Mouse (Mus musculus) neural tube, embryonic 14.5 days (tissue): ENCODE results near the gene Necap2. TPM values are rescaled to one million over a fixed set of nuclear protein-coding genes. Genes with fewer than 3 reads are reported as not detected.

Source experiments
- ATAC-seq: fragments of 200-750 bp; cut with Nextera tagmentation; 2 replicates; pipeline ENCODE4 v1.8.0; 2017; ENCODE audit warnings: low read depth, mild to moderate bottlenecking, moderate TSS enrichment, moderate library complexity
- H3K27ac ChIP-seq: fragments of 300-500 bp; sonication (generic); 2 replicates; pipeline ENCODE4 v1.5.1; 2014; ENCODE audit warnings: low read depth, mild to moderate bottlenecking, control low read depth, low read length, moderate library complexity, mixed read lengths
- H3K27me3 ChIP-seq: fragments of 300-500 bp; sonication (generic); 2 replicates; pipeline ENCODE4 v1.6.1; 2014; ENCODE audit warnings: low read length; ENCODE audit not compliant: control insufficient read depth, insufficient read depth
- H3K36me3 ChIP-seq: fragments of 300-500 bp; sonication (generic); 2 replicates; pipeline ENCODE4 v1.6.1; 2014; ENCODE audit warnings: low read length, mixed read lengths; ENCODE audit not compliant: control insufficient read depth, insufficient read depth
- H3K4me1 ChIP-seq: fragments of 300-500 bp; sonication (generic); 2 replicates; pipeline ENCODE4 v1.6.1; 2014; ENCODE audit warnings: low read length; ENCODE audit not compliant: control insufficient read depth, insufficient read depth
- H3K4me2 ChIP-seq: fragments of 300-500 bp; sonication (generic); 2 replicates; pipeline ENCODE4 v1.6.1; 2014; ENCODE audit warnings: mild to moderate bottlenecking, low read depth, low read length, control low read depth
- H3K4me3 ChIP-seq: fragments of 300-500 bp; sonication (generic); 2 replicates; pipeline ENCODE4 v1.5.1; 2014; ENCODE audit warnings: low read depth, low read length, control low read depth, mixed read lengths
- H3K9ac ChIP-seq: fragments of 300-500 bp; sonication (generic); replicated peaks from 2 replicates; pipeline ENCODE4 v1.6.1; 2014; ENCODE audit warnings: low read depth, mild to moderate bottlenecking, control low read depth, low read length, mixed read lengths
- H3K9me3 ChIP-seq: fragments of 300-500 bp; sonication (generic); 2 replicates; pipeline ENCODE4 v1.6.1; 2016; ENCODE audit warnings: low read length; ENCODE audit not compliant: control insufficient read depth
- WGBS: fragments of 180-500 bp; shearing (Covaris S2); extraction: QIAGEN DNeasy Blood & Tissue Kit; methylation state at CpG from one replicate; pipeline ENCODE4 v1.1.7; 2014; 5-methylcytosine and 5-hydroxymethylcytosine counted together
- polyA plus RNA-seq: library from polyadenylated mRNA; unstranded; fragments of >200 nt; fragmentation: Nextera tagmentation; extraction: Ambion mirVana; gene quantifications from 2 replicates; pipeline ENCODE4 v1.2.1, GENCODE M21; 2014

Gene Necap2
- polyA plus RNA-seq: 37.0 and 49.9 TPM in 2 replicates

- peak within 1 kb of the TSS; percentile 89 for H3K9ac ChIP-seq
- peaks cover 10% of the 10 kb centered on the region for H3K4me1 ChIP-seq
- H3K4me2 ChIP-seq: peak within 1 kb of the TSS; percentile 97
- no peaks in the 10 kb centered on the region for H3K9me3 ChIP-seq
- H3K4me3 ChIP-seq: peak within 1 kb of the TSS; percentile 98
- H3K27me3 ChIP-seq: no peaks in the 10 kb centered on the region
- no peaks in the 10 kb centered on the region for H3K36me3 ChIP-seq
- WGBS: under 1% methylated on average over 67 of the region's 67 CpGs
- H3K27ac ChIP-seq: peak within 1 kb of the TSS; percentile 70
- ATAC-seq: peak; percentile 95
Observed at GRCm38 (mm10) chr4:141077681-141078509, at the start of gene Necap2. Gene Necap2, minus strand, starts transcription at chr4:141078357.

GRCm38 (mm10) chr4:141123065-141123464 lies 44.9 kb upstream of the Necap2 start:
- Histone ChIP-seq H3K4me3 (no peak overlapping the region), H3K36me3 (0 out of 2 replicates have a peak, but pooled peaks cover 4% of the 10 kb centered on the region), H3K9me3 (no peaks in the 10 kb centered on the region), H3K27me3 (no peaks in the 10 kb centered on the region), H3K4me1 (peaks cover 6% of the 10 kb centered on the region; the same call in 1 of the 2 replicates), H3K9ac (no peak overlapping the region), H3K4me2 (no peak overlapping the region), H3K27ac (no peak overlapping the region)
- ATAC-seq: no peak
- 35% methylated on average over 1 of the region's 1 CpGs for WGBS

- Histone ChIP-seq H3K9ac (no peak overlapping the region), H3K27ac (no peak overlapping the region), H3K9me3 (no peaks in the 10 kb centered on the region), H3K36me3 (0 out of 2 replicates have a peak, but pooled peaks cover 8% of the 10 kb centered on the region), H3K4me1 (peaks cover 6% of the 10 kb centered on the region; the same call in 1 of the 2 replicates), H3K27me3 (no peaks in the 10 kb centered on the region), H3K4me2 (no peak overlapping the region), H3K4me3 (no peak overlapping the region)
- ATAC-seq: no peak
- 89% methylated on average over 7 of the region's 7 CpGs for WGBS
Observed at GRCm38 (mm10) chr4:141122663-141123062, 44.5 kb upstream of the Necap2 start.

- ATAC-seq: peak; percentile 78
- Histone ChIP-seq H3K4me2 (no peak overlapping the region), H3K27ac (no peak overlapping the region), H3K4me1 (peaks cover 6% of the 10 kb centered on the region; the same call in 1 of the 2 replicates), H3K9me3 (no peaks in the 10 kb centered on the region), H3K36me3 (peaks cover 20% of the 10 kb centered on the region), H3K9ac (no peak overlapping the region), H3K27me3 (no peaks in the 10 kb centered on the region), H3K4me3 (no peak overlapping the region)
- WGBS: 22% methylated on average over 11 of the region's 11 CpGs
Observed at GRCm38 (mm10) chr4:141120700-141121099, 42.5 kb upstream of the Necap2 start.

- Histone ChIP-seq H3K36me3 (peaks cover 31% of the 10 kb centered on the region), H3K4me2 (no peak overlapping the region), H3K4me1 (peaks cover 6% of the 10 kb centered on the region; the same call in 1 of the 2 replicates), H3K27me3 (no peaks in the 10 kb centered on the region), H3K9ac (no peak overlapping the region), H3K9me3 (no peaks in the 10 kb centered on the region), H3K4me3 (no peak overlapping the region), H3K27ac (no peak overlapping the region)
- 73% methylated on average over 4 of the region's 4 CpGs for WGBS
- no peak for ATAC-seq
Observed at GRCm38 (mm10) chr4:141118691-141119090, 40.5 kb upstream of the Necap2 start.

GRCm38 (mm10) chr4:141115398-141115797 lies 37.2 kb upstream of the Necap2 start:
- H3K36me3 ChIP-seq: peaks cover 39% of the 10 kb centered on the region
- WGBS: 94% methylated on average over 8 of the region's 8 CpGs
- no peak overlapping the region for H3K4me3 ChIP-seq
- H3K27ac ChIP-seq: no peak overlapping the region
- H3K4me2 ChIP-seq: no peak overlapping the region
- no peaks in the 10 kb centered on the region for H3K27me3 ChIP-seq
- no peak overlapping the region for H3K9ac ChIP-seq
- no peaks in the 10 kb centered on the region; the same call in 1 of the 2 replicates for H3K4me1 ChIP-seq
- ATAC-seq: no peak
- H3K9me3 ChIP-seq: no peaks in the 10 kb centered on the region

- Histone ChIP-seq H3K4me3 (no peak overlapping the region), H3K36me3 (peaks cover 39% of the 10 kb centered on the region), H3K4me1 (no peaks in the 10 kb centered on the region), H3K27ac (no peak overlapping the region; the same call in 1 of the 2 replicates), H3K9me3 (no peaks in the 10 kb centered on the region), H3K27me3 (no peaks in the 10 kb centered on the region), H3K9ac (no peak overlapping the region), H3K4me2 (no peak overlapping the region)
- 84% methylated on average over 6 of the region's 6 CpGs for WGBS
- ATAC-seq: no peak
Observed at GRCm38 (mm10) chr4:141114521-141114981, 36.4 kb upstream of the Necap2 start.

GRCm38 (mm10) chr4:141113831-141114230 lies 35.7 kb upstream of the Necap2 start:
- no peak overlapping the region for H3K4me3 ChIP-seq
- no peaks in the 10 kb centered on the region for H3K27me3 ChIP-seq
- H3K9me3 ChIP-seq: no peaks in the 10 kb centered on the region
- H3K36me3 ChIP-seq: peaks cover 39% of the 10 kb centered on the region
- no peaks in the 10 kb centered on the region for H3K4me1 ChIP-seq
- no peak overlapping the region for H3K27ac ChIP-seq
- no peak overlapping the region for H3K4me2 ChIP-seq
- WGBS: 81% methylated on average over 7 of the region's 7 CpGs
- ATAC-seq: no peak
- no peak overlapping the region for H3K9ac ChIP-seq

GRCm38 (mm10) chr4:141108196-141108732 lies 30.1 kb upstream of the Necap2 start:
- H3K36me3 ChIP-seq: peaks cover 7% of the 10 kb centered on the region
- H3K9ac ChIP-seq: no peak overlapping the region
- H3K27ac ChIP-seq: no peak overlapping the region
- 45% methylated on average over 10 of the region's 10 CpGs for WGBS
- H3K4me2 ChIP-seq: no peak overlapping the region
- no peak for ATAC-seq
- H3K4me3 ChIP-seq: no peak overlapping the region
- no peaks in the 10 kb centered on the region for H3K4me1 ChIP-seq
- no peaks in the 10 kb centered on the region for H3K27me3 ChIP-seq
- H3K9me3 ChIP-seq: no peaks in the 10 kb centered on the region
